Mouse (Mus musculus) embryo, embryonic 11 days (tissue): Measurements from ENCODE around the gene Ino80.
A peak's percentile ranks its signal among the peaks of the same experiment; 100 is the strongest.

Experiments
- DNase-seq: peaks from one replicate; pipeline ENCODE4 v3.0.0-alpha.2; 2015

The Ino80 gene

GRCm38 (mm10) chr2:119350555-119351486, 126.7 kb downstream of the Ino80 start, which contains the start of gene Chac1:
Chac1 (plus strand) TSS chr2:119351229.
- DNase-seq = peak; percentile 89

GRCm38 (mm10) chr2:119344537-119345138, 132.8 kb downstream of the Ino80 start:
- DNase-seq = no peak

GRCm38 (mm10) chr2:119337425-119338265, 139.8 kb downstream of the Ino80 start:
- DNase-seq = peak; percentile 91

DNA sequence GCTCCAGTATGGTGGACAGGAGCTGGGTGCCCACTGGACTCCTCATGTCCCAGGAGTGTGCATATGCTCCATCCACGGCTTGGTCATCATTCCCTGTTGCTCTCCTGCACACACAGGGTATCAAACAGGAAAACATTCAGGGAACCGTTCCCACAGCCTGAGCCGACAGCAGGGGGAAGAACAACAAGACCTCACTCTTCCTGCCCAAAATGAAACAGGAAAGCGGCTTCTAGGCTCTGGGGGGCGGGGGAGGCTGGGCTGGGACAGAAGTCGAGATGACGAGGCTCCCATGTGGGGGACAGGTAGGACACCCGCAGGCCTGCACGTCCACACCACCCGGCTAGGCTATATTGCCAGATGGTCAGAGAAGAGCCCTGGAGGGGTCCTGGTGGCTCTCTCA, 141.0 kb downstream of the Ino80 start:
- DNase-seq = no peak

GRCm38 (mm10) chr2:119336002-119336401, 141.5 kb downstream of the Ino80 start:
- DNase-seq = no peak

- DNase-seq = no peak
Measured at GRCm38 (mm10) chr2:119335535-119335934, 142.0 kb downstream of the Ino80 start.

DNA sequence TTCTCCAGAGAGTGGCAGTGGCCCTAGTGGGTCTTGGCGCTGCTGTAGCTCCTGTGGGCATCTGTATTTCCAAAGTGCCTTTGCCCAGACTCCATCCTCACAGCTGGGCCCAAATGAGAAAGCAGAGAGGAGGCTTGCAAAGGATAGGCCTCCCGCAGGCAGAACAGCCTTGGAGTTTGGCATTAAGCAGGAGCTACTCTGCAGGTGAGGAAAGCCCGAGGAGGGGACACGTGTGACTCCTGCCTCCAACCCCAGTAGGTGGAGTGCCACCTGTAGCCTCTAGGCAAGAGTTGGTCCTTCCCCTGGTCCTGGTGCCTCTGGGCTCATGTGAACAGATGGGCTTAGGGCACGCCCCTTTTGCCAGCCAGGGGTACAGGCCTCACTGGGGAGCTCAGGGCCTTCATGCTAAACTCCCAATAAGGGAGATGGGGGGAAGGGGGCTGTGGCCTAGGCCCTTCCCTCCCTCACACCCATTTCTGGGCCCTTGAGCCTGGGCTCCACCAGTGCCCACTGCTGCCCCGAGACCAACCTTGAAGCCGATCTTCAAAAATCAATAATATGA, 142.4 kb downstream of the Ino80 start:
- DNase-seq = no peak

- DNase-seq = no peak
Measured at GRCm38 (mm10) chr2:119334135-119334534, 143.4 kb downstream of the Ino80 start.

DNA sequence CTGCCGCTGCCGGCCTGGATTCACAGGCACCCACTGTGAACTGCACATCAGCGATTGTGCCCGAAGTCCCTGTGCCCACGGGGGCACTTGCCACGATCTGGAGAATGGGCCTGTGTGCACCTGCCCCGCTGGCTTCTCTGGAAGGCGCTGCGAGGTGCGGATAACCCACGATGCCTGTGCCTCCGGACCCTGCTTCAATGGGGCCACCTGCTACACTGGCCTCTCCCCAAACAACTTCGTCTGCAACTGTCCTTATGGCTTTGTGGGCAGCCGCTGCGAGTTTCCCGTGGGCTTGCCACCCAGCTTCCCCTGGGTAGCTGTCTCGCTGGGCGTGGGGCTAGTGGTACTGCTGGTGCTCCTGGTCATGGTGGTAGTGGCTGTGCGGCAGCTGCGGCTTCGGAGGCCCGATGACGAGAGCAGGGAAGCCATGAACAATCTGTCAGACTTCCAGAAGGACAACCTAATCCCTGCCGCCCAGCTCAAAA, 145.3 kb downstream of the Ino80 start:
- no peak for DNase-seq

GRCm38 (mm10) chr2:119330795-119331194, 146.7 kb downstream of the Ino80 start:
- no peak for DNase-seq

- DNase-seq = no peak
Measured at GRCm38 (mm10) chr2:119329123-119329817, 148.2 kb downstream of the Ino80 start.

- DNase-seq = no peak
Measured at GRCm38 (mm10) chr2:119328546-119328945, 148.9 kb downstream of the Ino80 start.

DNA sequence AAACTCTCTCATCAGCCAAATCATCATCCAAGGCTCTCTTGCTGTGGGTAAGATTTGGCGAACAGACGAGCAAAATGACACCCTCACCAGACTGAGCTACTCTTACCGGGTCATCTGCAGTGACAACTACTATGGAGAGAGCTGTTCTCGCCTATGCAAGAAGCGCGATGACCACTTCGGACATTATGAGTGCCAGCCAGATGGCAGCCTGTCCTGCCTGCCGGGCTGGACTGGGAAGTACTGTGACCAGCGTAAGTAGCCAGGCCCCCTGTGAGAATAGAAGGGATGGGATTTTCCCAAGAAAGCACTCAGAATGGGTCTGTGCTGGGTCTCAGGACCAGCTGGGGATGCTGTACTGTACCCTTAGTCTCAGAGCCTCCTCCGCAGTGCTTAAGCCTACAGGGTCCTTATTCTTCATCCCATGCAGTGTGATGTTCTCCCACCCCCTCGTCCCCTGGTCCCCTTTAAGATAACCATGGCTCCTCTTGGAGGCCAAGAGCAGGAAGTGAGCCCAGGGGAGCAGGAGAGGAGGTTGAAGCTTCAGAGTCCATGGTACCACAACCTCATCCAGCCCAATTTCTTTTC, 149.5 kb downstream of the Ino80 start:
- DNase-seq = no peak

DNA sequence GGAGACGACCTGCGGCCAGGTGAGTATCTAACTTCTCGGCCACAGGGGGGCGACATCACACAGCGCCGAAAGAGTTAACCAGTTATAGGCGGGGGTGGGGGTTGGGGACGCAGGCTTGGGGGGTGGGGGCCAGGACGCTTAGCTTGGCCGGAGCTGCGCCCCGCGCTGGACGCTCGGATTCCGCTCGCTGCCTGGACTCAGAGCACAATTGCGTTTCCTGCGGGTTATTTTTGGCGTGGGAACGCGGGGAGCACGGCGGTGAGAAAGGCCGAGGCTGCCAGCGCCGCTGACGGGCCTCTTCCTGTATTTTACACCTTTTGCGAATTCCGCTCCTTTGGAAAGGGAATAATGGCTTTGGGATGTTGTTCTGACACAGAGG, 150.4 kb downstream of the Ino80 start:
- DNase-seq = peak; percentile 65

GRCm38 (mm10) chr2:119326161-119327101, 151.1 kb downstream of the Ino80 start:
- peak; percentile 41 for DNase-seq

DNA sequence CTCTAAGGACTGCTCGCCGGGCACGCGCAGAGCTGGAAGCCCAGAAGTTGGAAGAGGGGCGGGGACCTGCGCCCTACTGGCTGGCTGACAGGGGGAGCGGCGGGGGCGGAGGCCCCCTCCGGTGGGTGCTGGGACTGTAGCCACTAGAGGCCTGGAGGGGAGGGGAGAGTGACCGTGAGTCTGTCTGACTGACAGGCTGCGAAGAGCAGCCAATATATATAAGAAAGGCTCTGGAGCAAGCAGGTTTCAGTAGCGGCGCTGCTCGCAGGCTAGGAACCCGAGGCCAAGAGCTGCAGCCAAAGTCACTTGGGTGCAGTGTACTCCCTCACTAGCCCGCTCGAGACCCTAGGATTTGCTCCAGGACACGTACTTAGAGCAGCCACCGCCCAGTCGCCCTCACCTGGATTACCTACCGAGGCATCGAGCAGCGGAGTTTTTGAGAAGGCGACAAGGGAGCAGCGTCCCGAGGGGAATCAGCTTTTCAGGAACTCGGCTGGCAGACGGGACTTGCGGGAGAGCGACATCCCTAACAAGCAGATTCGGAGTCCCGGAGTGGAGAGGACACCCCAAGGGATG, 151.8 kb downstream of the Ino80 start, which contains the start of gene Dll4:
Gene Dll4, plus strand, starts transcription at position 217 of the 576 bp plus-strand sequence.
- peak; percentile 68 for DNase-seq

DNA sequence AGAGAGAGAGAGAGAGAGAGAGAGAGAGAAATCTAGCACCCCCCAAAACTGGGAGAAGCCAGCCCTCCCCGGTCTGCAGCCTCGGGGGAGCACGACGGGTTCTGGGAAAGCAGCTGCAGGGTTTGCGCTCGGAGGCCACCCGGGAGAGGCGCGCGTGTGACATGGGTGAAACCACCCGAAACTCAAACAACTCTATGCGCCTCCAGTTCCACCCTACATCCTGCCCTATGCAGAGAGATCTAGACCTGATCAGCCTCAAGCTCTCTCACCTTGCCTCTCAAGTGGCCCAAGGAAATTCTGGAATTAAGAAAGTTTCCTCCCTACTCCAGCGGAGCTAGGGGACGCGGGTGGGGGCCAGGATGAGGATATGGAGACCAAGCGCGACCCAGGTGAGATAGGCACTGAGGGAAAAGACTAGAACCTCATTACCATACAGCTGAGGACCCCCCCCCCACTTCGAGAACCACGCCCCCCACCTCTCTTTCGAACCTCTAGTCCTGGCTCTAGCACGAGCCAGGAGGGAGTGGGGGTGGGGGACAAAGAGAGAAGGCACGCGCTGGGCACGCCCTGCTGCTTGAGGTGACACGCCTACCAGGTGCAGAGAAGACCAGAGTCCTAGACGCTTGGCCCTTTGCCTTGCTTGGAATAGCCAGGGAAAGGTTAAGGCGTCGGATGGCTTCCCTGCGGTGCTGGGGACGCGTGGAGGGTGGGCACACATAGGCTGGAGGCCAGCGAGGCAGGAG, 152.7 kb downstream of the Ino80 start:
- no peak for DNase-seq

DNA sequence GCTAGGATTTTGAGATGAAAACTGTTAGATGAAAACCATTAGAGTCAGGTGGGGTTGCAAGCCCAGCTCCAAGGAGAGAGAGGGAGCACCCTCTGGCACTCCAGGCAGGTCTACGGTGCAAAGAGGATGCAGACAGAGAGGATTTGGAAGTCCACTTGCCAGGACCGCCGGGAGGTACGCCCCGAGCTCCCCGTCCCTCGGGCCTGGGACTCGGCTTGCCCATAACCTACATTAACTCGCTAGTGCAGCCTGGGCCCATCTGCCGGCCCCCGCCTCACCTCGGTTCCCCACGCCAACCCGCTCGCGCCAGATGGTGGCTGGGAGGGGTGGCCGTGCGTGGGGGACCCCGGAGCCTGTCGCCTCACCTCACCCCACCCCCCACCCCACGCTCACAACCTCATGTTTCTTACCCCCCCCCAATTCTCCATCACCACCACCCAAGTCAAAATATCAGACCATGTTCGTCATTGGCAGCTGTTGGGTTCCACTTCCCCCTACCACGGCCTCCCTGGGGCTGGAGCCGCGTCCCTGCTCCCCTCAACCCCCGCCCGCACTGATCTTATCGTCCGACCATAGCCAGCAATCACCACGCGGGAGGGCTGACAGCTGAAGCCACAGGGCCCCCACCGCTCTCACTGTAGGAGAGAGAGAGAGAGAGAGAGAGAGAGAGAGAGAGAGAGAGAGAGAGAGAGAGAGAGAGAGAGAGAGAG, 153.5 kb downstream of the Ino80 start:
- DNase-seq = no peak
